Mouse (Mus musculus): ENCODE results near the gene Znrd1. TPM values are rescaled to one million over a fixed set of nuclear protein-coding genes. Genes with fewer than 3 reads are reported as not detected.
"Not testable (repeated sequence)": the region's sequence is repeated elsewhere in the genome, so short reads cannot be mapped to it uniquely, and the experiment has no call there.

Gene Znrd1
- polyA plus RNA-seq, 2 experiments = 73.7 to 103 TPM

DNA sequence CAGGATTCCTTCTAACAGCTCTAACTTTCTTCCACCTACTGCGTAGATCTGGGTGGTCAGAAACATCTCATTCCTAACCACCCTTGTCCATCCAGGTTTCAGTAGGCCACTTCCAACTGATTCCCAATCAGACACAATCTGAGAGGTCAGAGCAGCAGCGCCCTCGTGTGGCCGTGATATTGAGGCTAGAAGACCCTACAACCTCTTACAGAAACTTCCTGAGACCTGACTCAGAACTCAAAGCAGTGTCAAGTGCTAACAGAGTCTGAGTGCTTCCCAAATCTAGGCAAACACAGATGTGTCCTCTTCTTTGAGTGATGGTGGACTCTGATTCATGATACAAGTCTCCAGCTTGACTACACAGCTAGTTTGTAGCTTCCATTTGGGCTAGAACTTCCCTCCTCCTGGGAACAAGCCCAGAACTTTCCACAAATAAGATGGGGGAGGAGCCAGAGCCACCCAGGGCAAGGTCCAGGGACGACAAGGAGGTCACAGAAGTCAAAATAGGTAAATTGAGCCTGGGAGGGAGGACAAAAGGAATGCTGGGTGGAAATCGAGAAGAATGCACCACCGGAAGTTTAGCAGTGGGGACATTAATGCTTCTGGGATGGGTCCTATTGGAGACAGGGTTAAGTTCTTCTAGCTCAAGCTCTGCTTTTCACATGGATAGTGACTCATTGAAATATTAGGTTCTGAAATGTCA, 38.8 kb upstream of the Znrd1 start:
- Histone ChIP-seq H3K27me3 (ENCODE audit: control insufficient read depth, insufficient read depth, low read length) (no peaks in the 10 kb centered on the region), H3K9me3 (ENCODE audit: control insufficient read depth, low read length) (no peaks in the 10 kb centered on the region), H3K36me3 (ENCODE audit: control insufficient read depth, insufficient read depth, low read length) (no peaks in the 10 kb centered on the region), H3K9ac (ENCODE audit: low read depth, low read length, severe bottlenecking) (no peak overlapping the region), H3K27ac (replicated peaks; ENCODE audit: low read depth, low read length) (no peak overlapping the region), H3K4me2 (replicated peaks; ENCODE audit: low read depth, low read length, severe bottlenecking) (no peak overlapping the region), H3K4me1 (ENCODE audit: control insufficient read depth, insufficient read depth, low read length) (no peaks in the 10 kb centered on the region), H3K4me3 (replicated peaks; ENCODE audit: low read length) (no peak overlapping the region)
- WGBS = 26% methylated on average over 7 of the region's 7 CpGs
- ATAC-seq (ENCODE audit: low FRiP score, low read depth) (peak; percentile 37; the same call in 1 of the 2 replicates), DNase-seq (ENCODE audit: low spot score) (peak; percentile 90)
- TF ChIP-seq POLR2A (IDR thresholded peaks at IDR 0.05; ENCODE audit: borderline replicate concordance, extremely low read depth, insufficient read depth, insufficient read length) = no peak

DNA sequence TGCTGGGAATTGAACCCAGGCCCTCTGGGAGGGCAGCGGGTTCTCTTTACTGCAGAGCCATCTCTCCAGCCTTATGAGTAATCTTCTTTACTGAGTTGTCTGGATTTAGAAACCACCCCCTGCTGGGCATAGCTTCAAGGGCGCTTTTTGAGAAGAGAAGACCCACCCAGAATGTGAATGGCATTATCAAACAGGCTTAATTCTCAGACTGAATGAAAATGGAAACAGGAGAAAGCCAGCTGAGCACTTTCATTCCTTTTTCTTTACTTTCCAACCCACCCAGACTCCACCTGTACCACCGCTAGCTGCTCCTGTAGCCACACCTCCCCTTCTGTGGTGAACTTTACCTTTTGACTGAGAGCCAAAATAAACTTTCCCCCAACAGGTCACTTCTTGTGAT, 37.1 kb upstream of the Znrd1 start:
- H3K9me3 ChIP-seq (ENCODE audit: control insufficient read depth, low read length) = no peaks in the 10 kb centered on the region
- DNase-seq (ENCODE audit: low spot score) (no peak), ATAC-seq (ENCODE audit: low FRiP score, low read depth) (no peak)
- H3K27me3 ChIP-seq (ENCODE audit: control insufficient read depth, insufficient read depth, low read length) = no peaks in the 10 kb centered on the region
- no peak overlapping the region for H3K9ac ChIP-seq (ENCODE audit: low read depth, low read length, severe bottlenecking)
- no peaks in the 10 kb centered on the region for H3K36me3 ChIP-seq (ENCODE audit: control insufficient read depth, insufficient read depth, low read length)
- no peaks in the 10 kb centered on the region for H3K4me1 ChIP-seq (ENCODE audit: control insufficient read depth, insufficient read depth, low read length)
- no peak overlapping the region for H3K4me2 ChIP-seq (replicated peaks; ENCODE audit: low read depth, low read length, severe bottlenecking)
- no peak overlapping the region for H3K27ac ChIP-seq (replicated peaks; ENCODE audit: low read depth, low read length)
- no peak for TF ChIP-seq POLR2A (IDR thresholded peaks at IDR 0.05; ENCODE audit: borderline replicate concordance, extremely low read depth, insufficient read depth, insufficient read length)
- WGBS = 68% methylated on average over 3 of the region's 3 CpGs
- no peak overlapping the region for H3K4me3 ChIP-seq (replicated peaks; ENCODE audit: low read length)

DNA sequence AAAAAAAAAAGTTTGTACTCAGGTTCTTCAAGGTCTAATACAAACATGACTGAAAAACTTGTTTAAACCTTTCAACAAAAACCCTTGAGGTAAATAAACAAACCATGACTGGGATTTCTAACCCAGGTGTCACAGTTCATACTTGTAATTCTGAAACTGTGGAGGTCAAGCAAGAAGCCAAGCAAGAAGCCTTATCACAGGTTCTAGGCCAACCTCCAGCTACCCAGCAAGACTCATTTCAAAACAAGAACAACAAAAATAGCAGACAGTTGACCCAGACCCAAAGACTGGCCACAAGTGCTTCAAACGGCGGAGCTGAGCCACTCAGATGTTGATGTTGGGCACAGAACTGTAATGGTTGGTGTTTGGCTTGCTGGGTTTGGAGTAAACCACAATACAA, 36.2 kb upstream of the Znrd1 start:
- Histone ChIP-seq H3K4me3 (replicated peaks; ENCODE audit: low read length) (no peak overlapping the region), H3K27me3 (ENCODE audit: control insufficient read depth, insufficient read depth, low read length) (0 out of 2 replicates have a peak, but pooled peaks cover under 1% of the 10 kb centered on the region), H3K36me3 (ENCODE audit: control insufficient read depth, insufficient read depth, low read length) (no peaks in the 10 kb centered on the region), H3K27ac (replicated peaks; ENCODE audit: low read depth, low read length) (no peak overlapping the region), H3K9me3 (ENCODE audit: control insufficient read depth, low read length) (no peaks in the 10 kb centered on the region), H3K4me2 (replicated peaks; ENCODE audit: low read depth, low read length, severe bottlenecking) (no peak overlapping the region), H3K4me1 (ENCODE audit: control insufficient read depth, insufficient read depth, low read length) (no peaks in the 10 kb centered on the region), H3K9ac (ENCODE audit: low read depth, low read length, severe bottlenecking) (no peak overlapping the region)
- no peak for TF ChIP-seq POLR2A (IDR thresholded peaks at IDR 0.05; ENCODE audit: borderline replicate concordance, extremely low read depth, insufficient read depth, insufficient read length)
- DNase-seq (ENCODE audit: low spot score) (no peak), ATAC-seq (ENCODE audit: low FRiP score, low read depth) (no peak)
- 97% methylated on average over 2 of the region's 2 CpGs for WGBS

DNA sequence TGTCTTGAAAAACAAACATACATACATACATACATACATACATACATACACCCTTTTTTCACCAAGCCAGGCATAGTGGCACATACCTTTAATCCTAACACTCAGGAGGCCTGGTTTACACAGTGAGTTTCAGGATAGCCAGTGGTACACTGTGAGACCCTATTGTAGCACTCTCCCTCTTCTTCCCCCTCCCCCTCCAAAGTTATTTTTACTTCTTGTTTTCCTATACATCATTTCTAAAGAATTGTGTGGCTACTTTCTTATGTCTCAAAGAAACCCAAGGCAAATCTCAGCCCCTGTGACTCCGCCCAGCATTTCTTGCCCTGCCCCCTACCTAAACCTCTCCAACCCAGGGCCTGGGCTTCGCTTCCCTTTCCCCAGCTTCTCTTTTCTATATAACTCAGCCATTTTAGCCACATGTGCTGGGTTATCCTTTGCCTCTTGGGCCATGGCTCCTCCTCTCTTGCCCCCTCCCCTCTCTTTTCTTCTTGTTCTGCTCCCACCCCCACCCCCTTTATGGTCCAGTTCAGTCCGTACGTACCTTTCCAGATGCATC, 35.5 kb upstream of the Znrd1 start:
- Histone ChIP-seq H3K4me3 (replicated peaks; ENCODE audit: low read length) (no peak overlapping the region), H3K4me2 (replicated peaks; ENCODE audit: low read depth, low read length, severe bottlenecking) (no peak overlapping the region), H3K27me3 (ENCODE audit: control insufficient read depth, insufficient read depth, low read length) (peaks cover 7% of the 10 kb centered on the region; the same call in 1 of the 2 replicates), H3K27ac (replicated peaks; ENCODE audit: low read depth, low read length) (no peak overlapping the region), H3K36me3 (ENCODE audit: control insufficient read depth, insufficient read depth, low read length) (no peaks in the 10 kb centered on the region), H3K9me3 (ENCODE audit: control insufficient read depth, low read length) (no peaks in the 10 kb centered on the region), H3K9ac (ENCODE audit: low read depth, low read length, severe bottlenecking) (no peak overlapping the region), H3K4me1 (ENCODE audit: control insufficient read depth, insufficient read depth, low read length) (no peaks in the 10 kb centered on the region)
- 84% methylated on average over 4 of the region's 4 CpGs for WGBS
- ATAC-seq (ENCODE audit: low FRiP score, low read depth) (no peak), DNase-seq (ENCODE audit: low spot score) (no peak)
- TF ChIP-seq POLR2A (IDR thresholded peaks at IDR 0.05; ENCODE audit: borderline replicate concordance, extremely low read depth, insufficient read depth, insufficient read length) = no peak

DNA sequence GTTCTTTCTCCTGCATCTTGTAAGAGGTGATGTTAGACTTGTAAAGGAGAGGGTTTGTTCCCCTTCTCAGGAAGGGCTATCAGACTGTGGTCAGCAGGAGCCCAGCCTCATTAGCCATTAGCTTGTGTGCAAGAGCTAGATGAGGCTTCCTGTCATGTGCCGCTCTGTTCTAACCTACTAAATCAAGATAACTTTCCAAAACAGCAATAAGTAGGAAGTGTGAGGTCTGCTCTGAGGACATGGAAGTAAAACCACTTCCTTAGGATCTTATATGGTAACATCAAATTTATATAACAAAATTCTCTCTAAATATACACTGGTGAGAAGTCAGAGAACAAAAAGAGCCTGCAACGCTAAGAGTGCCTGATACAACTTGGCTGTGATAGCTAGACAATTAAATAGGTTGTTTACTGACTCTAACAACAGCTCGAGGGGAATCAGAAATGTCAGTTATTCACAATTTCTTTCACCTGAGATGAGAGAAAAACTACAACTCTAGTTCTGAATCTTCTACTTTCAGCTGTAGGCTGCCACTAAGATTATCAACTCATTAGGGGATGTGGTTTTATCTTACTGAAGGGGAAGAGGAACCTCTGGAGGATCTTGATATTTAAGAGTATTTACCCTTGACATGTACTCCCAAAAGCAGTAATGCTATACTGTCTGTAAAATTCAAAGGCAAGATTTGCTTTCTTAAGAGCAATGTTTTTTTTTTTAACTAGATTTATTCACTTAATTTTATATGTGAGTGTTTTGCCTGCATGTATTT, 34.2 kb upstream of the Znrd1 start:
- TF ChIP-seq POLR2A (IDR thresholded peaks at IDR 0.05; ENCODE audit: borderline replicate concordance, extremely low read depth, insufficient read depth, insufficient read length) = no peak

DNA sequence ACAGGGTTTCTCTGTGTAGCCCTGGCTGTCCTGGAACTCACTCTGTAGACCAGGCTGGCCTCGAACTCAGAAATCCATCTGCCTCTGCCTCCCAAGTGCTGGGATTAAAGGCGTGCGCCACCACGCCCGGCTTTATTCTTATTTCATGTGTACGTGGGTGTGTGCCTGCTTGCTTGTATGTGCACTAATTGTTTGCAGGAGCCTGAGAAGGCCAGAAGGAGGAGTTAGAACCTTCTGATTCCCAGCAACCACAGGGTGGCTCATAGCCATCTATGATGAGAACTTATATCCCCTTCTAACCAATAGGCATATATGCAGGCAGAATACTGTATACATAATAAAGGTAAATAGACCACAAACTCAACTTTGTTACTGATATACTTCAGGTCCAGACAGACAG, 32.3 kb upstream of the Znrd1 start:
- not testable (repeated sequence) for H3K4me1 ChIP-seq (ENCODE audit: control insufficient read depth, insufficient read depth, low read length); H3K9ac ChIP-seq (ENCODE audit: low read depth, low read length, severe bottlenecking); H3K4me3 ChIP-seq (replicated peaks; ENCODE audit: low read length); DNase-seq (ENCODE audit: low spot score); H3K36me3 ChIP-seq (ENCODE audit: control insufficient read depth, insufficient read depth, low read length); H3K4me2 ChIP-seq (replicated peaks; ENCODE audit: low read depth, low read length, severe bottlenecking); ATAC-seq (ENCODE audit: low FRiP score, low read depth); H3K27ac ChIP-seq (replicated peaks; ENCODE audit: low read depth, low read length); H3K9me3 ChIP-seq (ENCODE audit: control insufficient read depth, low read length)
- peaks cover 22% of the 10 kb centered on the region for H3K27me3 ChIP-seq (ENCODE audit: control insufficient read depth, insufficient read depth, low read length)
- WGBS = 86% methylated on average over 6 of the region's 6 CpGs

More for the DNA sequence above, 34.2 kb upstream of the Znrd1 start:
- Histone ChIP-seq H3K27ac (replicated peaks; ENCODE audit: low read depth, low read length) (no peak overlapping the region), H3K4me3 (replicated peaks; ENCODE audit: low read length) (no peak overlapping the region), H3K9me3 (ENCODE audit: control insufficient read depth, low read length) (no peaks in the 10 kb centered on the region), H3K36me3 (ENCODE audit: control insufficient read depth, insufficient read depth, low read length) (no peaks in the 10 kb centered on the region), H3K4me2 (replicated peaks; ENCODE audit: low read depth, low read length, severe bottlenecking) (no peak overlapping the region), H3K27me3 (ENCODE audit: control insufficient read depth, insufficient read depth, low read length) (peaks cover 19% of the 10 kb centered on the region), H3K9ac (ENCODE audit: low read depth, low read length, severe bottlenecking) (no peak overlapping the region), H3K4me1 (ENCODE audit: control insufficient read depth, insufficient read depth, low read length) (no peaks in the 10 kb centered on the region)
- DNase-seq (ENCODE audit: low spot score) (no peak), ATAC-seq (ENCODE audit: low FRiP score, low read depth) (no peak)
- WGBS = 56% methylated on average over 3 of the region's 3 CpGs
